Mouse (Mus musculus) forebrain, postnatal 0 days (tissue): ENCODE data around the gene Eml2. TPM values are rescaled to one million over a fixed set of nuclear protein-coding genes. Genes with fewer than 3 reads are reported as not detected.

Experiments
- ATAC-seq: fragments of 200-750 bp; cut with Nextera tagmentation; 2 replicates; pipeline ENCODE4 v1.8.0; 2017; ENCODE audit warnings: mild to moderate bottlenecking, moderate library complexity
- DNase-seq: peaks from one replicate; pipeline ENCODE4 v3.0.0-alpha.2; 2015
- H3K27ac ChIP-seq: fragments of 300-500 bp; sonication (generic); 2 replicates; pipeline ENCODE4 v1.5.1; 2014; ENCODE audit warnings: low read depth, mild to moderate bottlenecking, antibody characterized with exemption, low read length, moderate library complexity, mixed read lengths
- H3K27me3 ChIP-seq: fragments of 300-500 bp; sonication (generic); 2 replicates; pipeline ENCODE4 v1.6.1; 2014; ENCODE audit warnings: mild to moderate bottlenecking, low read length, mixed read lengths; ENCODE audit not compliant: insufficient read depth
- H3K36me3 ChIP-seq: fragments of 300-500 bp; sonication (generic); 2 replicates; pipeline ENCODE4 v1.6.1; 2014; ENCODE audit warnings: mild to moderate bottlenecking, moderate library complexity; ENCODE audit not compliant: insufficient read depth
- H3K4me1 ChIP-seq: fragments of 300-500 bp; sonication (generic); 2 replicates; pipeline ENCODE4 v1.6.1; 2014; ENCODE audit warnings: antibody characterized with exemption; ENCODE audit not compliant: insufficient read depth
- H3K4me2 ChIP-seq: fragments of 300-500 bp; sonication (generic); 2 replicates; pipeline ENCODE4 v1.6.1; 2014; ENCODE audit warnings: low read depth, mild to moderate bottlenecking, moderate library complexity
- H3K4me3 ChIP-seq: fragments of 300-500 bp; sonication (generic); 2 replicates; pipeline ENCODE4 v1.5.1; 2014; ENCODE audit warnings: low read depth, low read length, mixed read lengths
- H3K9ac ChIP-seq: fragments of 300-500 bp; sonication (generic); 2 replicates; pipeline ENCODE4 v1.6.1; 2014; ENCODE audit warnings: mild to moderate bottlenecking
- H3K9me3 ChIP-seq: fragments of 300-500 bp; sonication (generic); 2 replicates; pipeline ENCODE4 v1.6.1; 2016; ENCODE audit warnings: low read length
- CTCF ChIP-seq: sonication (generic); IDR thresholded peaks from 2 replicates; pipeline ENCODE4 v1.5.1; 2016; ENCODE audit warnings: antibody characterized with exemption, control low read depth, low read depth
- WGBS: fragments of 180-500 bp; shearing (Covaris S2); extraction: QIAGEN DNeasy Blood & Tissue Kit; methylation state at CpG from one replicate; pipeline ENCODE4 v1.1.7; 2014; 5-methylcytosine and 5-hydroxymethylcytosine counted together
- polyA plus RNA-seq: library from polyadenylated mRNA; unstranded; fragments of >200 nt; fragmentation: Nextera tagmentation; extraction: Ambion mirVana; gene quantifications from 2 replicates; pipeline ENCODE4 v1.2.1, GENCODE M21; 2015
- total RNA-seq: library from RNA; depleted of rRNA; stranded (reverse); fragments of >200 nt; gene quantifications from 2 replicates; pipeline ENCODE4 v1.2.3, GENCODE M21; 2014

Eml2 gene
- total and polyA plus RNA-seq, 2 experiments from 2014 or later: 9.9 to 64.8 TPM

DNA sequence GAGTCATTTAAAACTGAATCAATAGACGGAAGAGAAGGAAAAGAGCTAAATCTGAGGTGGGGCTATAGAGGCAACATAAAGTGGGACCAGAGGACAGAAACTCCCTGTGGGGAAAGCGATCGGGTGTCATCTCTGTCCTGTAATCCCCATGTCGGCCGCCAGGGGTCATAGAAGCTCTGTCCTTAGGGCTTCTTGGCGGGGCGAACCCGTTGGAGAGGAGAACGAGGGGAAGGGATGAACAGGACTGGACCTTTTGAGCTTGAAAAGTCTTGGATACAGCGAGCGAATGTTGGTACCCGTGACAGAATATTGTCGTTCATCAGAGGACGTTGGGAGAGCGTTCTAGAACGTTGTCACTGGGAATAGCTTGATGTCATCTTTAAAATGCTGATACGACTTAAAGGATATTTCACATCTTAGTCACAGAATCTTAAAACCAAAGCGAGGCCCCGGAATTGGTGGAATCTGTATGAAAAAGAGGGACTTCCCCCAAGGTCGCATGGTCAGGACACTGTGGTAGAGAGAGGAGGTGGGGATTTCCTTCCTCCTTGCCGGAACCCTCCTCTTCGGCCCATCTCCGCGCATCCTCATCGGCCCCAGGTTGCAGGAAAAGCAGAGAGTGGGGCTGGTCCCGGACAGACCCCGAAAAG, 2.3 kb downstream of the Eml2 start:
- Histone ChIP-seq H3K36me3 (peaks cover 19% of the 10 kb centered on the region), H3K27ac (no peak overlapping the region), H3K27me3 (peaks cover 5% of the 10 kb centered on the region; the same call in 1 of the 2 replicates), H3K4me2 (peak overlapping the region; percentile 56), H3K9ac (peak overlapping the region; percentile 39; the same call in 1 of the 2 replicates), H3K4me3 (peak overlapping the region; percentile 70), H3K4me1 (peaks cover 7% of the 10 kb centered on the region; the same call in 1 of the 2 replicates), H3K9me3 (no peaks in the 10 kb centered on the region)
- ATAC-seq (no peak), DNase-seq (peak; percentile 86)
- TF ChIP-seq CTCF: peak; percentile 89
- WGBS: 8% methylated on average over 27 of the region's 27 CpGs

DNA sequence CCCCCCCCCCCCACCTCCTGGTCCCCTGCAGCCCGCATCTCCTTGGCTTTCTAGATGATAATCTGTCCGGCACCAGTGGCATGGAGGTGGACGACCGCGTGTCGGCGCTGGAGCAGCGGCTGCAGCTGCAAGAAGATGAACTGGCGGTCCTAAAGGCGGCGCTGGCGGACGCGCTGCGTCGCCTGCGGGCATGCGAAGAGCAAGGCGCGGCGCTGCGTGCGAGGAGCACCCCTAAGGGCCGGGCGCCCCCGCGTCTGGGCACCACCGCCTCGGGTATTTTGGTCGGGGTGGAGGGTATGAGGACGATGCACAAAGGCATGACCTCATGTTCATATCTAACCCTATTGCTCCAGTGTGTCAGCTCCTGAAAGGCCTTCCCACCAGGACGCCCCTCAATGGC, 3.0 kb downstream of the Eml2 start:
- Histone ChIP-seq H3K4me2 (peak overlapping the region; percentile 56), H3K4me1 (peaks cover 7% of the 10 kb centered on the region; the same call in 1 of the 2 replicates), H3K36me3 (peaks cover 24% of the 10 kb centered on the region), H3K9me3 (no peaks in the 10 kb centered on the region), H3K4me3 (peak overlapping the region; percentile 70), H3K9ac (peak overlapping the region; percentile 39), H3K27me3 (peaks cover 5% of the 10 kb centered on the region; the same call in 1 of the 2 replicates), H3K27ac (no peak overlapping the region)
- peak; percentile 82 for TF ChIP-seq CTCF
- WGBS: 7% methylated on average over 28 of the region's 32 CpGs
- ATAC-seq (no peak), DNase-seq (peak; percentile 75)

DNA sequence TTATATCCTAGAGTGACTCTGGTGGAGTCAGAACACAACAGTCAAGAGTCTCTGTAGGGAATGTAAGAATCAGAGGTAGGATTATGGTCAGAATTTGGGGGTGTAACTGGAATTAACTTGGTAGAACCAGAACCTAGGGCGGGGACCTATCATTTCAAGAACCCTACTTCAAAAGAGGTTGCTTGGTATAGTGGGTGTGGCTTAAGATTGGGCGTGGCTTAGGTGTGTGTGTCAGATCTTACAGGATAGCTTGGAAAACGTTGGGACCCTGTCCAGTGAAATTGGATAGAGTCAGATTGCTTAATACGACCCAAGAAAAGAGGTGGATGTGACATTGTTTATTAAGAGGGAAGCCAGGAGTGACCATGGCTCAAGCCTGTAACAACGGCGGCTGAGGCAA, 3.7 kb downstream of the Eml2 start:
- peak overlapping the region; percentile 39; the same call in 1 of the 2 replicates for H3K9ac ChIP-seq
- ATAC-seq (no peak), DNase-seq (no peak)
- peaks cover 24% of the 10 kb centered on the region for H3K36me3 ChIP-seq
- H3K4me1 ChIP-seq: peaks cover 7% of the 10 kb centered on the region; the same call in 1 of the 2 replicates
- TF ChIP-seq CTCF: no peak
- peak overlapping the region; percentile 70; the same call in 1 of the 2 replicates for H3K4me3 ChIP-seq
- H3K27me3 ChIP-seq: peaks cover 5% of the 10 kb centered on the region; the same call in 1 of the 2 replicates
- 48% methylated on average over 6 of the region's 6 CpGs for WGBS
- H3K4me2 ChIP-seq: peak overlapping the region; percentile 56
- no peak overlapping the region for H3K27ac ChIP-seq
- no peaks in the 10 kb centered on the region for H3K9me3 ChIP-seq

DNA sequence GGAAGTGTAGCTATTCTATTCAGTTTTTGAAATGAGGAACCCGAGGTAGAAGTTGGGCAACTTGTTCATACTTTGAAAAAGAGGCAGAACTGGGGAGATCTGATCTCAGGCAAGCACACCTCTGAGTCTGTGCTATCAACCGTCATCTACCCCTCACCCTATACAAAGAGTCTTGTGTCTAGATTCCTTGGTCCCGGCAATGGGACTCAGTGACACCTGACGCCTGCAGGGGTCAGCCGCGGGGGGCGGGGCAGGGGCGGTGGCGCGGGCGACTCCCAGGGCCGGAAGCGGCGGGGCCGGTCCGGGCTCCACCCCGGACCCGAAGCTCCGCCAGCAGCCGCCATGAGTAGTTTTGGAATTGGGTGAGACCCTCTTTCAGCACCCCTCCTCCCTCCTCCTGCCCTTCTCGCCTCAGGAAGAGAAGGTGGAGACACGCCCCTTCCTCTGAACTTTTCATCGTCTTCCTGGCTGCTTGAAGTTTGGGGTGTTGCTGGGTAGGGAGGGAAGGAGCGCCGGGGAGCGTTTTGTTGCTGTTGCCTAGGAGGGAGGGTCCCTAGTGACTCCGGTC, 4.7 kb downstream of the Eml2 start:
- TF ChIP-seq CTCF: no peak
- H3K4me3 ChIP-seq: peak overlapping the region; percentile 0; the same call in 1 of the 2 replicates
- 5% methylated on average over 25 of the region's 27 CpGs for WGBS
- H3K9ac ChIP-seq: no peak overlapping the region
- ATAC-seq (no peak), DNase-seq (no peak)
- H3K9me3 ChIP-seq: no peaks in the 10 kb centered on the region
- H3K4me1 ChIP-seq: peaks cover 7% of the 10 kb centered on the region; the same call in 1 of the 2 replicates
- peak overlapping the region; percentile 20 for H3K4me2 ChIP-seq
- peaks cover 5% of the 10 kb centered on the region; the same call in 1 of the 2 replicates for H3K27me3 ChIP-seq
- no peak overlapping the region for H3K27ac ChIP-seq
- peaks cover 31% of the 10 kb centered on the region for H3K36me3 ChIP-seq

DNA sequence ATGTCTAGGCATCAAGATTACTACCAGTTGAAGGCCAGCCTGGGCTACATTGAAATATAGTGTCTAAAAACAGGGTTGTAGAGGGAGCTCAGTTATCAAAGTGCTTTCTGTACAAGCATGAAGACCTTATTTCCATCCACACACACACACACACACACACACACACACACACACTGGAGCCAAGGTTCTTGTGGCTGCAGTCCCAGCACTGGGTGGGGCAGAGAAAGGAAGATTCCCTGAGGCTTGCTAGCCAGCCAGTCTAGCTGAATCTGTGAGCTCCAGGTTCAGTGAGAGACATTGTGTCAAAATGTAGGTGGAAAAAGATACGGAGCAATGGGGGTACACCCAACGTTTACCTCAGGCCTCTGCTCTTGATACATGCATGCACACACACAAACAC, 8.0 kb downstream of the Eml2 start:
- H3K9ac ChIP-seq: no peak overlapping the region
- H3K27ac ChIP-seq: no peak overlapping the region
- ATAC-seq (no peak), DNase-seq (no peak)
- H3K36me3 ChIP-seq: peaks cover 48% of the 10 kb centered on the region
- H3K4me2 ChIP-seq: no peak overlapping the region
- WGBS: 38% methylated on average over 2 of the region's 2 CpGs
- no peak for TF ChIP-seq CTCF
- H3K4me1 ChIP-seq: peaks cover 2% of the 10 kb centered on the region; the same call in 1 of the 2 replicates
- H3K9me3 ChIP-seq: no peaks in the 10 kb centered on the region
- H3K27me3 ChIP-seq: no peaks in the 10 kb centered on the region
- H3K4me3 ChIP-seq: no peak overlapping the region

DNA sequence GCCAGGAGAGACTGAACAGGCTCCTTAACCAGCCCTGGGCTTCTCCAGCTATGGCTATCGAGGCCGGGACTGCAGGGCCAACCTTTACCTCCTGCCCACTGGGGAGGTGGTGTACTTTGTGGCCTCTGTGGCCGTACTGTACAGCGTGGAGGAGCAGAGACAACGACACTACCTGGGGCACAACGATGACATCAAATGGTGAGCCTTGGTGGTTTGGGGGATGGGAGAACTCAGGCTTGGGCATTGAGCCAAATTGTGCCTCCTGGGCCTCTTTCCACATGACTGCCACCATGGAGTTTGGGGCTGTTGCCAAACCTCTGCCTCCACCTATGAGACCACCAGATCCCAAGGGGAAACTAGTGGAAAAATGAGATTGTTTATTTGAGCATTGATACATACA, 8.5 kb downstream of the Eml2 start:
- Histone ChIP-seq H3K27me3 (no peaks in the 10 kb centered on the region), H3K36me3 (peaks cover 46% of the 10 kb centered on the region), H3K4me2 (no peak overlapping the region), H3K4me1 (no peaks in the 10 kb centered on the region), H3K4me3 (no peak overlapping the region), H3K9ac (no peak overlapping the region), H3K27ac (peak overlapping the region; percentile 43; the same call in 1 of the 2 replicates), H3K9me3 (no peaks in the 10 kb centered on the region)
- no peak for TF ChIP-seq CTCF
- no peak for ATAC-seq
- DNase-seq: peak; percentile 49
- WGBS: 37% methylated on average over 6 of the region's 6 CpGs

DNA sequence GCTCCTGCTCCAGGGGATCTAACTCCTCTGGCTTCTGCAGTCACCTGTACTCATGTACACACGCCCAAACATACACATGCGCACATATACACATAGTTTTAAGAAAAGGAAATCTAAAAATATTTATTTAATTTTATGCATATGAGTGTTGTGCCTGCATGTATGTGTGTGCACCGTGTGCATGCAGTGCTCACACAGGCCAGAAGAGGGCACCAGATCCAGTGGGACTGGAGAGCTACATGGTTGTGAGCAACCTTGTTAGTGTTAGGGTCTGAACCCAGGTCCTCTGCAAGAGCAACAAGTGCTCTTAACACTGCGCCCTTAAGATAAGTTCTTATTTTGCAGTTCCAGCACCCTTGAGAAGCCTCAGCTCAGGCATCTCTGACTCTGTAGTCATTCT, 18.5 kb downstream of the Eml2 start:
- Histone ChIP-seq H3K9me3 (no peaks in the 10 kb centered on the region), H3K36me3 (peaks cover 65% of the 10 kb centered on the region), H3K27me3 (no peaks in the 10 kb centered on the region), H3K4me2 (no peak overlapping the region), H3K9ac (no peak overlapping the region), H3K4me3 (no peak overlapping the region), H3K27ac (no peak overlapping the region), H3K4me1 (no peaks in the 10 kb centered on the region)
- ATAC-seq (no peak), DNase-seq (no peak)
- peak; percentile 55 for TF ChIP-seq CTCF
- 97% methylated on average over 4 of the region's 4 CpGs for WGBS
